ENCODE assay signal across 26 mouse cellular contexts in genomic region chr13:17164721-17165120, GRCm38 (mm10).
"Had no signal": no experiment of that assay in that cellular context is flagged by ENCODE, and none has a peak within 500 bp of the region (broad histone marks: within the 10 kb centered on the region; RNA-seq: fewer than 3 reads in every experiment).

No protein-coding gene starts in this region.

- H3K9ac ChIP-seq: heart, embryonic 13.5 days; heart, embryonic 15.5 days; hindbrain, embryonic 13.5 days; hindbrain, embryonic 15.5 days; kidney, embryonic 15.5 days; limb, embryonic 13.5 days; limb, embryonic 15.5 days; liver, embryonic 12.5 days; liver, embryonic 14.5 days had no signal

- H3K27ac ChIP-seq: heart, adult 2 months; heart, embryonic 13.5 days; heart, embryonic 15.5 days; hindbrain, embryonic 13.5 days; hindbrain, embryonic 15.5 days; hindbrain, postnatal 0 days; kidney, embryonic 15.5 days; kidney, postnatal 0 days; limb, embryonic 13.5 days; limb, embryonic 15.5 days; liver, embryonic 12.5 days; liver, embryonic 14.5 days had no signal

- H3K36me3 ChIP-seq: heart, embryonic 13.5 days; heart, embryonic 15.5 days; hindbrain, embryonic 13.5 days; hindbrain, embryonic 15.5 days; kidney, embryonic 15.5 days; limb, embryonic 13.5 days; limb, embryonic 15.5 days; liver, embryonic 12.5 days had no signal

- H3K27me3 ChIP-seq: heart, embryonic 13.5 days; heart, embryonic 15.5 days; hindbrain, embryonic 13.5 days; hindbrain, embryonic 15.5 days; kidney, embryonic 15.5 days; limb, embryonic 13.5 days; limb, embryonic 15.5 days; liver, embryonic 12.5 days had no signal

- H3K9me3 ChIP-seq: heart, embryonic 13.5 days; heart, embryonic 15.5 days; hindbrain, embryonic 13.5 days; hindbrain, embryonic 15.5 days; kidney, embryonic 15.5 days; limb, embryonic 13.5 days; limb, embryonic 15.5 days; liver, embryonic 12.5 days had no signal

- H3K4me1 ChIP-seq: heart, embryonic 13.5 days; heart, embryonic 15.5 days; hindbrain, embryonic 13.5 days; hindbrain, embryonic 15.5 days; kidney, embryonic 15.5 days; limb, embryonic 15.5 days; liver, embryonic 12.5 days had no signal

- ATAC-seq: hindbrain, postnatal 0 days; intestine, embryonic 16.5 days; liver, embryonic 12.5 days had no signal

- H3K4me2 ChIP-seq: heart, embryonic 11.5 days; heart, embryonic 13.5 days; heart, embryonic 15.5 days; hindbrain, embryonic 13.5 days; hindbrain, embryonic 15.5 days; kidney, embryonic 15.5 days; limb, embryonic 13.5 days; limb, embryonic 15.5 days; liver, embryonic 12.5 days had no signal

- DNase-seq: gastrocnemius, postnatal 14 days; gastrocnemius, postnatal 36 days; heart, adult 11 months; heart, adult 2 months; heart, postnatal 14 days; heart, postnatal 36 days; kidney, adult 11 months; kidney, adult 2 months; kidney, adult 9 months; kidney, postnatal 14 days; kidney, postnatal 36 days; layer of hippocampus, adult 9-11 months; layer of hippocampus, postnatal 36 days had no signal

- H3K4me3 ChIP-seq: heart, adult 2 months; heart, embryonic 13.5 days; heart, embryonic 15.5 days; hindbrain, embryonic 13.5 days; hindbrain, embryonic 15.5 days; kidney, embryonic 15.5 days; limb, embryonic 13.5 days; limb, embryonic 15.5 days; liver, embryonic 12.5 days had no signal
